Mouse (Mus musculus): Measurements from ENCODE around the gene Tnk1.

Gene Tnk1

DNA sequence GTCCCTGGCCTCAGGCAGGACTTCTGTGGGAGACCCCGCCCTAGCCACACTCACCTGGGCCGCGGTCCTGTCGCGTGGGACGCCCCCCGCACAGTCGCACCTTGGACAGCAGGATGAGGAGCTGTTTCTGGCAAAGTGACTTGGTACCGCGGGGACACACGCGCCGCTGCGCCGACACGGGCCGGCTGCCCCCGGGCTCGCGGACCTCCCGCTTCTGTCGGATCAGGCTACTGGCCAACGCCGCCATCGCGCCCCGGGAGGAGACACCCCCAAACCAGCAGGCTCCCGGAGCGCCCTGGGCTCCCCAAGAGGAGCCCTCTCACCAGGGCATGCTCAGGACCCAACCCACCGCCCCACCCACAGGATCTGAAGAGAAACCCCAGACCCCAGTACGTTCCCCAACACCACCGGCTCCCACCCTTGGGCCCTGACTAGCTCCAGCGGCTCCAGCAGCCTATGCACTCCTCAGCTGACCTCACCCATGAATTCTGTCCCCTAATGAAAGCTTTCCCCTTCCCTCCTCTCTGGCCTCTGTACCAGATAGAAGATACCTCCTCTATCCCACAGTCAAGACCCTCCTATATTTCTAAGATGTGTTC, 57.1 kb downstream of the Tnk1 start, which contains the start of gene Fgf11:
TSS of gene Fgf11 (minus strand) at position 479 of the 599 bp plus-strand sequence.
- DNase-seq = no peak
